Mouse (Mus musculus) forebrain, embryonic 15.5 days (tissue): ENCODE data around the gene Doc2a. TPM values are rescaled to one million over a fixed set of nuclear protein-coding genes. Genes with fewer than 3 reads are reported as not detected.
A peak's percentile ranks its signal among the peaks of the same experiment; 100 is the strongest.
"Not testable (repeated sequence)": the region's sequence is repeated elsewhere in the genome, so short reads cannot be mapped to it uniquely, and the experiment has no call there.

ENCODE experiments used
- ATAC-seq: fragments of 200-750 bp; cut with Nextera tagmentation; replicated peaks from 2 replicates; pipeline ENCODE4 v1.8.0; 2017; ENCODE audit warnings: mild to moderate bottlenecking, moderate TSS enrichment, moderate library complexity
- H3K27ac ChIP-seq: fragments of 300-500 bp; sonication (generic); replicated peaks from 2 replicates; pipeline ENCODE4 v1.5.1; 2015; ENCODE audit warnings: mild to moderate bottlenecking, inconsistent platforms
- H3K27me3 ChIP-seq: fragments of 300-500 bp; sonication (generic); 2 replicates; pipeline ENCODE4 v1.6.1; 2015; ENCODE audit warnings: inconsistent platforms
- H3K36me3 ChIP-seq: fragments of 300-500 bp; sonication (generic); 2 replicates; pipeline ENCODE4 v1.6.1; 2015; ENCODE audit warnings: mild to moderate bottlenecking, inconsistent platforms
- H3K4me1 ChIP-seq: fragments of 300-500 bp; sonication (generic); 2 replicates; pipeline ENCODE4 v1.6.1; 2015; ENCODE audit warnings: inconsistent platforms
- H3K4me2 ChIP-seq: fragments of 300-500 bp; sonication (generic); replicated peaks from 2 replicates; pipeline ENCODE4 v1.6.1; 2015; ENCODE audit warnings: mild to moderate bottlenecking, inconsistent platforms
- H3K4me3 ChIP-seq: fragments of 300-500 bp; sonication (generic); 2 replicates; pipeline ENCODE4 v1.5.1; 2015; ENCODE audit warnings: mild to moderate bottlenecking, inconsistent platforms
- H3K9ac ChIP-seq: fragments of 300-500 bp; sonication (generic); replicated peaks from 2 replicates; pipeline ENCODE4 v1.6.1; 2015; ENCODE audit warnings: mild to moderate bottlenecking, inconsistent platforms
- H3K9me3 ChIP-seq: fragments of 300-500 bp; sonication (generic); 2 replicates; pipeline ENCODE4 v1.6.1; 2016; ENCODE audit warnings: inconsistent platforms
- WGBS: fragments of 180-500 bp; shearing (Covaris S2); methylation state at CpG from one replicate; pipeline ENCODE4 v1.1.7; 2015; ENCODE audit warnings: mixed read lengths; 5-methylcytosine and 5-hydroxymethylcytosine counted together
- polyA plus RNA-seq: library from polyadenylated mRNA; unstranded; fragments of >200 nt; fragmentation: Nextera tagmentation; extraction: Ambion mirVana; gene quantifications from 2 replicates; pipeline ENCODE4 v1.2.1, GENCODE M21; 2015

Doc2a gene
- polyA plus RNA-seq, 1 experiment from 2014 or later = 9.1 TPM

GRCm38 (mm10) chr7:126883731-126884181 is 36.5 kb downstream of the Doc2a start:
- Histone ChIP-seq H3K4me3 (peak overlapping the region; percentile 95), H3K4me2 (peak overlapping the region; percentile 96), H3K9ac (peak overlapping the region; percentile 96), H3K27ac (peak overlapping the region; percentile 98), H3K9me3 (no peaks in the 10 kb centered on the region), H3K36me3 (peaks cover 17% of the 10 kb centered on the region), H3K4me1 (peaks cover 39% of the 10 kb centered on the region), H3K27me3 (no peaks in the 10 kb centered on the region)
- ATAC-seq = no peak
- WGBS = 1% methylated on average over 15 of the region's 15 CpGs

- peak within 1 kb of the TSS; percentile 96 for H3K9ac ChIP-seq
- peak within 1 kb of the TSS; percentile 95 for H3K4me3 ChIP-seq
- peak within 1 kb of the TSS; percentile 96 for H3K4me2 ChIP-seq
- under 1% methylated on average over 56 of the region's 56 CpGs for WGBS
- H3K9me3 ChIP-seq = no peaks in the 10 kb centered on the region
- H3K27ac ChIP-seq = peak within 1 kb of the TSS; percentile 98
- no peaks in the 10 kb centered on the region for H3K27me3 ChIP-seq
- peaks cover 39% of the 10 kb centered on the region for H3K4me1 ChIP-seq
- ATAC-seq = peak; percentile 98
- H3K36me3 ChIP-seq = peaks cover 9% of the 10 kb centered on the region
These were observed 37.3 kb downstream of the Doc2a start, which contains the start of gene Taok2 for GRCm38 (mm10) chr7:126884286-126885164. Gene Taok2 (minus strand): TSS chr7:126884703.

GRCm38 (mm10) chr7:126887281-126887680 is 40.1 kb downstream of the Doc2a start:
- no peak overlapping the region for H3K9ac ChIP-seq
- H3K4me3 ChIP-seq = no peak overlapping the region
- ATAC-seq = no peak
- no peak overlapping the region for H3K27ac ChIP-seq
- peaks cover 20% of the 10 kb centered on the region for H3K4me1 ChIP-seq
- no peak overlapping the region for H3K4me2 ChIP-seq
- WGBS = 93% methylated on average over 5 of the region's 5 CpGs
- no peaks in the 10 kb centered on the region for H3K27me3 ChIP-seq
- H3K9me3 ChIP-seq = no peaks in the 10 kb centered on the region
- H3K36me3 ChIP-seq = 0 out of 2 replicates have a peak, but pooled peaks cover 7% of the 10 kb centered on the region

GRCm38 (mm10) chr7:126888852-126889251 is 41.6 kb downstream of the Doc2a start:
- Histone ChIP-seq H3K9me3 (no peaks in the 10 kb centered on the region), H3K36me3 (0 out of 2 replicates have a peak, but pooled peaks cover 7% of the 10 kb centered on the region), H3K4me3 (no peak overlapping the region), H3K9ac (no peak overlapping the region), H3K27ac (no peak overlapping the region), H3K27me3 (no peaks in the 10 kb centered on the region), H3K4me1 (peaks cover 5% of the 10 kb centered on the region; the same call in 1 of the 2 replicates), H3K4me2 (no peak overlapping the region)
- 55% methylated on average over 7 of the region's 7 CpGs for WGBS
- ATAC-seq = no peak

- Histone ChIP-seq H3K36me3 (no peaks in the 10 kb centered on the region), H3K9me3 (no peaks in the 10 kb centered on the region), H3K27ac (no peak overlapping the region), H3K4me2 (peak overlapping the region; percentile 50; the same call in 1 of the 2 replicates), H3K27me3 (no peaks in the 10 kb centered on the region), H3K4me3 (no peak overlapping the region; the same call in 1 of the 2 replicates), H3K9ac (0 out of 2 replicates have a peak overlapping the region, but pooled peaks have one; percentile 66), H3K4me1 (peaks cover 16% of the 10 kb centered on the region)
- 86% methylated on average over 5 of the region's 5 CpGs for WGBS
- ATAC-seq = no peak
These were observed 49.7 kb downstream of the Doc2a start for GRCm38 (mm10) chr7:126896912-126897311.

GRCm38 (mm10) chr7:126897390-126898101 is 50.3 kb downstream of the Doc2a start:
- H3K27ac ChIP-seq = peak overlapping the region; percentile 82
- H3K4me3 ChIP-seq = peak overlapping the region; percentile 57
- peak overlapping the region; percentile 50 for H3K4me2 ChIP-seq
- no peaks in the 10 kb centered on the region for H3K9me3 ChIP-seq
- no peaks in the 10 kb centered on the region for H3K27me3 ChIP-seq
- H3K9ac ChIP-seq = peak overlapping the region; percentile 66
- no peak; the same call in 1 of the 2 replicates for ATAC-seq
- 24% methylated on average over 16 of the region's 16 CpGs for WGBS
- H3K36me3 ChIP-seq = no peaks in the 10 kb centered on the region
- peaks cover 16% of the 10 kb centered on the region for H3K4me1 ChIP-seq

- Histone ChIP-seq H3K36me3 (no peaks in the 10 kb centered on the region), H3K27me3 (no peaks in the 10 kb centered on the region), H3K9me3 (no peaks in the 10 kb centered on the region), H3K9ac (peak overlapping the region; percentile 66), H3K4me2 (peak overlapping the region; percentile 50), H3K4me3 (peak overlapping the region; percentile 57), H3K4me1 (peaks cover 16% of the 10 kb centered on the region), H3K27ac (peak overlapping the region; percentile 82)
- 11% methylated on average over 37 of the region's 37 CpGs for WGBS
- peak; percentile 94 for ATAC-seq
These were observed 51.1 kb downstream of the Doc2a start for GRCm38 (mm10) chr7:126898102-126898990.

- not testable (repeated sequence) for H3K27me3 ChIP-seq, H3K9ac ChIP-seq, ATAC-seq, H3K4me3 ChIP-seq, H3K4me2 ChIP-seq, H3K9me3 ChIP-seq, H3K36me3 ChIP-seq, H3K27ac ChIP-seq
- H3K4me1 ChIP-seq = peaks cover 16% of the 10 kb centered on the region
- WGBS = 90% methylated on average over 7 of the region's 9 CpGs
These were observed 52.6 kb downstream of the Doc2a start for GRCm38 (mm10) chr7:126899781-126900180.

Other genes starting within 250 kb of the Doc2a start
- gene Nupr1, start 216.6 kb upstream of the Doc2a start, polyA plus RNA-seq = 4.9 and 5.9 TPM in 2 replicates
- gene Sgf29, start 198.1 kb upstream of the Doc2a start, polyA plus RNA-seq = 54.7 and 55.4 TPM in 2 replicates
- 2.8 TPM in 2 replicates for gene Sult1a1, start 171.0 kb upstream of the Doc2a start, polyA plus RNA-seq
- gene Bola2, start 152.0 kb upstream of the Doc2a start, polyA plus RNA-seq = 141 and 158 TPM in 2 replicates
- gene Slx1b, start 151.6 kb upstream of the Doc2a start, polyA plus RNA-seq = 17.5 and 18.0 TPM in 2 replicates
- gene Coro1a, start 139.6 kb upstream of the Doc2a start, polyA plus RNA-seq = 99.8 and 108 TPM in 2 replicates
- gene Mapk3, start 87.8 kb upstream of the Doc2a start, polyA plus RNA-seq = 101 and 102 TPM in 2 replicates
- 1.5 and 1.7 TPM in 2 replicates for gene Gdpd3, start 81.1 kb upstream of the Doc2a start, polyA plus RNA-seq
- gene Ypel3, start 70.5 kb upstream of the Doc2a start, polyA plus RNA-seq = 207 and 213 TPM in 2 replicates
- 0.41 and 0.65 TPM in 2 replicates for gene Tbx6, start 65.9 kb upstream of the Doc2a start, polyA plus RNA-seq
- 215 TPM in 2 replicates for gene Ppp4c, start 54.9 kb upstream of the Doc2a start, polyA plus RNA-seq
- 35.1 and 38.1 TPM in 2 replicates for gene Fam57b, start 49.7 kb upstream of the Doc2a start, polyA plus RNA-seq
- not detected in 2 replicates for gene 4930451I11Rik, start 15.8 kb upstream of the Doc2a start, polyA plus RNA-seq
- gene Hirip3, start 14.6 kb downstream of the Doc2a start, polyA plus RNA-seq = 30.7 and 31.8 TPM in 2 replicates
- gene Ino80e, start 15.0 kb downstream of the Doc2a start, polyA plus RNA-seq = 86.2 and 98.8 TPM in 2 replicates
- 54.1 and 56.8 TPM in 2 replicates for gene Taok2, start 37.3 kb downstream of the Doc2a start, polyA plus RNA-seq
- gene Tmem219, start 75.5 kb downstream of the Doc2a start, polyA plus RNA-seq = 36.2 and 38.6 TPM in 2 replicates
- gene Kctd13, start 81.5 kb downstream of the Doc2a start, polyA plus RNA-seq = 132 and 136 TPM in 2 replicates
- gene Asphd1, start 102.2 kb downstream of the Doc2a start, polyA plus RNA-seq = 5.6 and 6.9 TPM in 2 replicates
- gene Sez6l2, start 103.1 kb downstream of the Doc2a start, polyA plus RNA-seq = 25.5 and 32.0 TPM in 2 replicates
- gene Cdipt, start 128.5 kb downstream of the Doc2a start, polyA plus RNA-seq = 104 and 105 TPM in 2 replicates
- 0.56 and 0.88 TPM in 2 replicates for gene Cdiptos, start 128.7 kb downstream of the Doc2a start, polyA plus RNA-seq
- gene Mvp, start 167.2 kb downstream of the Doc2a start, polyA plus RNA-seq = 3.0 and 3.5 TPM in 2 replicates
- not detected in 2 replicates for gene Pagr1b, start 169.1 kb downstream of the Doc2a start, polyA plus RNA-seq
- gene Pagr1a, start 169.9 kb downstream of the Doc2a start, polyA plus RNA-seq = 32.2 and 40.4 TPM in 2 replicates
- gene Gm42742, start 173.7 kb downstream of the Doc2a start, polyA plus RNA-seq = 67.9 and 75.6 TPM in 2 replicates
- 18.0 and 19.8 TPM in 2 replicates for gene Prrt2, start 173.8 kb downstream of the Doc2a start, polyA plus RNA-seq
- gene Maz, start 179.6 kb downstream of the Doc2a start, polyA plus RNA-seq = 79.3 and 84.0 TPM in 2 replicates
- 67.6 and 69.0 TPM in 2 replicates for gene Kif22, start 195.1 kb downstream of the Doc2a start, polyA plus RNA-seq
- not detected in 2 replicates for gene Zg16, start 239.9 kb downstream of the Doc2a start, polyA plus RNA-seq
- 1.3 and 1.6 TPM in 2 replicates for gene AI467606, start 243.9 kb downstream of the Doc2a start, polyA plus RNA-seq